Mouse (Mus musculus): ENCODE measurements around the gene Tceal7. TPM values are rescaled to one million over a fixed set of nuclear protein-coding genes. Genes with fewer than 3 reads are reported as not detected.

The Tceal7 gene
- polyA plus RNA-seq, 2 experiments, result 88.7 to 121 TPM

GRCm38 (mm10) chrX:136227768-136228167 lies 13.2 kb downstream of the Tceal7 start:
- no peak overlapping the region for H3K9ac ChIP-seq (ENCODE audit: low read depth, low read length, severe bottlenecking)
- 52% methylated on average over 5 of the region's 5 CpGs for WGBS
- no peak overlapping the region for H3K4me2 ChIP-seq (replicated peaks; ENCODE audit: low read depth, low read length, severe bottlenecking)
- TF ChIP-seq POLR2A (IDR thresholded peaks at IDR 0.05; ENCODE audit: borderline replicate concordance, extremely low read depth, insufficient read depth, insufficient read length), result no peak
- H3K36me3 ChIP-seq (ENCODE audit: control insufficient read depth, insufficient read depth, low read length), result no peaks in the 10 kb centered on the region
- no peak for DNase-seq (ENCODE audit: low spot score)
- no peaks in the 10 kb centered on the region for H3K9me3 ChIP-seq (ENCODE audit: control insufficient read depth, low read length)
- H3K4me3 ChIP-seq (replicated peaks; ENCODE audit: low read length), result no peak overlapping the region
- no peaks in the 10 kb centered on the region for H3K27me3 ChIP-seq (ENCODE audit: control insufficient read depth, insufficient read depth, low read length)
- no peak for ATAC-seq (ENCODE audit: low FRiP score, low read depth)
- no peak overlapping the region for H3K27ac ChIP-seq (replicated peaks; ENCODE audit: low read depth, low read length)
- no peaks in the 10 kb centered on the region for H3K4me1 ChIP-seq (ENCODE audit: control insufficient read depth, insufficient read depth, low read length)

DNA sequence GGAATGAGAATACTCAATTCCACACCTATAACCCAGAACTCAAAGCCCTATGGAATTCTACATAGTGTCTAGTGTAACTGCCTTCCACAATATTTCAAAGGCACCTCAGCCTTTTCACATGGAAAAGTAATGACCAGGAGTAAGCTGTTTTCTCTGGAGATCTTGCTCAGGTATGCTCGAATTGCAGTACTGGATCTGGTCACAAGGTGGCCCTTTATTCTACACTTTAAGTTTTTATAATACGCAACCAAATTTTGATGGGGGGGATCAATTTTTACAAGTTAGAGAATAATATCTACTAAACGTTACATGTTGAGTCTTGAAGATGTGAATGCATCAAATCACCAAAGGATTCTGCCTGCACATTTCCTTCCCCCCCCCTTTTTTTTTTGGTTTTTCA lies 23.5 kb downstream of the Tceal7 start:
- no peak for DNase-seq (ENCODE audit: low spot score)
- no peak for TF ChIP-seq POLR2A (IDR thresholded peaks at IDR 0.05; ENCODE audit: borderline replicate concordance, extremely low read depth, insufficient read depth, insufficient read length)
- H3K4me3 ChIP-seq (replicated peaks; ENCODE audit: low read length), result no peak overlapping the region

DNA sequence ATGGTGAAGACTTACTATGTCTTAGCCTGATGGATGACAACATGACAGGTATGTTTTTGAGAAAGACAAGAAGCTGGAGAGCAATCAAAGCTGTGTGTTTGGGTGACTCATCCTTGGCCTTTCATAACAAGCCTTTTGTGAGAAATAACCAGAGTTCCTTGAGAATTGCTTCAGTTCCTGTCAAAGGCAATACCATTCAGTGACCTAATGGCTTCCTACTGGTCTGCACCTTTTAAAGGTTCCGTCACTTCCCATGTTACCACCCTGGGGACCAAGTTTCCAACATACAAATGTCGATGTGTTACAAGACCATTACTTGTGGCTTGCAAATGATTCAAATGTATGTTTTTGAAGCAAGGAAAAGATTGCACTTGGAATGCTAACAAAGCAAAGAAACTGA lies 28.6 kb downstream of the Tceal7 start:
- no peaks in the 10 kb centered on the region for H3K9me3 ChIP-seq (ENCODE audit: control insufficient read depth, low read length)
- no peak for DNase-seq (ENCODE audit: low spot score)
- H3K4me2 ChIP-seq (replicated peaks; ENCODE audit: low read depth, low read length, severe bottlenecking), result no peak overlapping the region
- H3K27me3 ChIP-seq (ENCODE audit: control insufficient read depth, insufficient read depth, low read length), result no peaks in the 10 kb centered on the region
- no peak overlapping the region for H3K27ac ChIP-seq (replicated peaks; ENCODE audit: low read depth, low read length)
- no peaks in the 10 kb centered on the region for H3K4me1 ChIP-seq (ENCODE audit: control insufficient read depth, insufficient read depth, low read length)
- 79% methylated on average over 2 of the region's 2 CpGs for WGBS
- no peak overlapping the region for H3K9ac ChIP-seq (ENCODE audit: low read depth, low read length, severe bottlenecking)
- H3K4me3 ChIP-seq (replicated peaks; ENCODE audit: low read length), result no peak overlapping the region
- ATAC-seq (ENCODE audit: low FRiP score, low read depth), result no peak
- H3K36me3 ChIP-seq (ENCODE audit: control insufficient read depth, insufficient read depth, low read length), result peaks cover 11% of the 10 kb centered on the region; the same call in 1 of the 2 replicates
- TF ChIP-seq POLR2A (IDR thresholded peaks at IDR 0.05; ENCODE audit: borderline replicate concordance, extremely low read depth, insufficient read depth, insufficient read length), result no peak

More for the DNA sequence above, 23.5 kb downstream of the Tceal7 start:
- H3K9me3 ChIP-seq (ENCODE audit: control insufficient read depth, low read length), result no peaks in the 10 kb centered on the region
- H3K4me1 ChIP-seq (ENCODE audit: control insufficient read depth, insufficient read depth, low read length), result no peaks in the 10 kb centered on the region
- H3K36me3 ChIP-seq (ENCODE audit: control insufficient read depth, insufficient read depth, low read length), result no peaks in the 10 kb centered on the region
- H3K9ac ChIP-seq (ENCODE audit: low read depth, low read length, severe bottlenecking), result no peak overlapping the region
- WGBS, result 48% methylated on average over 3 of the region's 3 CpGs
- H3K27ac ChIP-seq (replicated peaks; ENCODE audit: low read depth, low read length), result no peak overlapping the region
- H3K27me3 ChIP-seq (ENCODE audit: control insufficient read depth, insufficient read depth, low read length), result no peaks in the 10 kb centered on the region
- ATAC-seq (ENCODE audit: low FRiP score, low read depth), result no peak
- no peak overlapping the region for H3K4me2 ChIP-seq (replicated peaks; ENCODE audit: low read depth, low read length, severe bottlenecking)

DNA sequence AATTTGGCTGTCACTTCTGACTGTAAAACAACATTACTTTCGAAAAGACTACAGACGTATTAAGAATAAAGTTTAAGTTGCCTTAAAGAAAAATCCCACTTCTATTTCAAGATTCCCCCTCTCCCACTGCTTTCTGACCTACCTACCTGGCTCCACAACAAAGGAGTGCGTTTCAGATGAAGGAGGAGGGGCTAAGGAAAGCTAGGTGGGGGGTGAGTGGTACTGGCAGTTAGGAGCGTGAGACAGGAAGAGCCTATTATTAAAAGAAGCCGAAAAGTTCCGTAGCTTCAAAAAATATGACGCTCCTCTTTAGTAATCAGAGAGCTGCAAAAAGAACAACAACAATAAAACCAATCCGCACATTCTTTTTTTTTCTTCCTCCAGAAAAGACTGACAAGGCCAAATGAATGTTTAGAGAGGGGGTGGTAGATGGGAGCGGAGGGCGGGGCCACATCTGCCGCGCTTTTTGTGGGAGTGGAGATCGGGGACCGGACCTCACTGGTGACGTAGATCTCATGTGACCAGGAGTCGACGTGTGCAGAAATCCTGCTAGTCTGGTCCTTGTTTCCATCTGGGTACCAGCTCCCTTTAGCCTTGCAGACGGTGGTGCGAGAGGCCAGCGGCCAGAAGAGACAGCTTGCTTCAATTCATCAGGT lies 30.1 kb downstream of the Tceal7 start, which contains the start of gene Tceal9:
TSS of gene Tceal9 (plus strand) at position 506 of the 656 bp plus-strand sequence.
- peak; percentile 88 for DNase-seq (ENCODE audit: low spot score)
- Histone ChIP-seq H3K9me3 (ENCODE audit: control insufficient read depth, low read length) (no peaks in the 10 kb centered on the region), H3K27ac (replicated peaks; ENCODE audit: low read depth, low read length) (peak within 1 kb of the TSS; percentile 71), H3K4me1 (ENCODE audit: control insufficient read depth, insufficient read depth, low read length) (no peaks in the 10 kb centered on the region), H3K36me3 (ENCODE audit: control insufficient read depth, insufficient read depth, low read length) (peaks cover 11% of the 10 kb centered on the region; the same call in 1 of the 2 replicates), H3K9ac (ENCODE audit: low read depth, low read length, severe bottlenecking) (peak within 1 kb of the TSS; percentile 71), H3K4me3 (replicated peaks; ENCODE audit: low read length) (peak within 1 kb of the TSS; percentile 43), H3K4me2 (replicated peaks; ENCODE audit: low read depth, low read length, severe bottlenecking) (peak within 1 kb of the TSS; percentile 42), H3K27me3 (ENCODE audit: control insufficient read depth, insufficient read depth, low read length) (no peaks in the 10 kb centered on the region)
- WGBS, result 30% methylated on average over 20 of the region's 20 CpGs
- peak; percentile 91; the same call in 1 of the 2 replicates for TF ChIP-seq POLR2A (IDR thresholded peaks at IDR 0.05; ENCODE audit: borderline replicate concordance, extremely low read depth, insufficient read depth, insufficient read length)
- peak; percentile 94 for ATAC-seq (ENCODE audit: low FRiP score, low read depth)

- Histone ChIP-seq H3K9ac (ENCODE audit: low read depth, low read length, severe bottlenecking) (peak overlapping the region; percentile 71), H3K27me3 (ENCODE audit: control insufficient read depth, insufficient read depth, low read length) (no peaks in the 10 kb centered on the region), H3K4me2 (replicated peaks; ENCODE audit: low read depth, low read length, severe bottlenecking) (peak overlapping the region; percentile 42), H3K36me3 (ENCODE audit: control insufficient read depth, insufficient read depth, low read length) (peaks cover 11% of the 10 kb centered on the region; the same call in 1 of the 2 replicates), H3K4me1 (ENCODE audit: control insufficient read depth, insufficient read depth, low read length) (no peaks in the 10 kb centered on the region), H3K4me3 (replicated peaks; ENCODE audit: low read length) (peak overlapping the region; percentile 43), H3K9me3 (ENCODE audit: control insufficient read depth, low read length) (no peaks in the 10 kb centered on the region), H3K27ac (replicated peaks; ENCODE audit: low read depth, low read length) (peak overlapping the region; percentile 71)
- no peak for TF ChIP-seq POLR2A (IDR thresholded peaks at IDR 0.05; ENCODE audit: borderline replicate concordance, extremely low read depth, insufficient read depth, insufficient read length)
- DNase-seq (ENCODE audit: low spot score), result peak; percentile 42
- ATAC-seq (ENCODE audit: low FRiP score, low read depth), result peak; percentile 56
- WGBS, result 17% methylated on average over 15 of the region's 15 CpGs
Observed at GRCm38 (mm10) chrX:136245521-136246071, 31.0 kb downstream of the Tceal7 start.
